Mouse (Mus musculus) intestine, embryonic 14.5 days (tissue): Measurements from ENCODE around the gene Tbck. TPM values are rescaled to one million over a fixed set of nuclear protein-coding genes. Genes with fewer than 3 reads are reported as not detected.

ENCODE experiments used
- ATAC-seq: fragments of 200-750 bp; cut with Nextera tagmentation; replicated peaks from 2 replicates; pipeline ENCODE4 v1.8.0; 2017; ENCODE audit warnings: low read depth, moderate number of reproducible peaks, moderate TSS enrichment, moderate library complexity; ENCODE audit not compliant: low FRiP score, low TSS enrichment
- DNase-seq: peaks from one replicate; pipeline ENCODE4 v3.0.0-alpha.2; 2018; ENCODE audit warnings: low spot score
- H3K27ac ChIP-seq: fragments of 300-500 bp; sonication (generic); 2 replicates; pipeline ENCODE4 v1.5.1; 2014; ENCODE audit warnings: low read depth, mild to moderate bottlenecking, control low read depth
- H3K27me3 ChIP-seq: fragments of 300-500 bp; sonication (generic); replicated peaks from 2 replicates; pipeline ENCODE4 v1.6.1; 2014; ENCODE audit warnings: low read length, control low read depth; ENCODE audit not compliant: control insufficient read depth, insufficient read depth
- H3K36me3 ChIP-seq: fragments of 300-500 bp; sonication (generic); 2 replicates; pipeline ENCODE4 v1.6.1; 2014; ENCODE audit warnings: low read length, control low read depth; ENCODE audit not compliant: control insufficient read depth, insufficient read depth
- H3K4me1 ChIP-seq: fragments of 300-500 bp; sonication (generic); replicated peaks from 2 replicates; pipeline ENCODE4 v1.6.1; 2014; ENCODE audit warnings: low read length, control low read depth, mixed read lengths; ENCODE audit not compliant: control insufficient read depth, insufficient read depth
- H3K4me2 ChIP-seq: fragments of 300-500 bp; sonication (generic); 2 replicates; pipeline ENCODE4 v1.6.1; 2014; ENCODE audit warnings: low read length
- H3K4me3 ChIP-seq: fragments of 300-500 bp; sonication (generic); 2 replicates; pipeline ENCODE4 v1.5.1; 2014; ENCODE audit warnings: low read depth, low read length, control low read depth, mixed read lengths
- H3K9ac ChIP-seq: fragments of 300-500 bp; sonication (generic); 2 replicates; pipeline ENCODE4 v1.6.1; 2014; ENCODE audit warnings: mild to moderate bottlenecking, low read length
- H3K9me3 ChIP-seq: fragments of 300-500 bp; sonication (generic); 2 replicates; pipeline ENCODE4 v1.6.1; 2016; ENCODE audit warnings: low read length, control low read depth; ENCODE audit not compliant: control insufficient read depth
- WGBS: fragments of 180-500 bp; shearing (Covaris S2); extraction: QIAGEN DNeasy Blood & Tissue Kit; methylation state at CpG from one replicate; pipeline ENCODE4 v1.1.7; 2014; 5-methylcytosine and 5-hydroxymethylcytosine counted together
- polyA plus RNA-seq: library from polyadenylated mRNA; unstranded; fragments of >200 nt; fragmentation: Nextera tagmentation; extraction: Ambion mirVana; gene quantifications from 2 replicates; pipeline ENCODE4 v1.2.1, GENCODE M21; 2014

The Tbck gene
- polyA plus RNA-seq = 17.6 and 19.5 TPM in 2 replicates

DNA sequence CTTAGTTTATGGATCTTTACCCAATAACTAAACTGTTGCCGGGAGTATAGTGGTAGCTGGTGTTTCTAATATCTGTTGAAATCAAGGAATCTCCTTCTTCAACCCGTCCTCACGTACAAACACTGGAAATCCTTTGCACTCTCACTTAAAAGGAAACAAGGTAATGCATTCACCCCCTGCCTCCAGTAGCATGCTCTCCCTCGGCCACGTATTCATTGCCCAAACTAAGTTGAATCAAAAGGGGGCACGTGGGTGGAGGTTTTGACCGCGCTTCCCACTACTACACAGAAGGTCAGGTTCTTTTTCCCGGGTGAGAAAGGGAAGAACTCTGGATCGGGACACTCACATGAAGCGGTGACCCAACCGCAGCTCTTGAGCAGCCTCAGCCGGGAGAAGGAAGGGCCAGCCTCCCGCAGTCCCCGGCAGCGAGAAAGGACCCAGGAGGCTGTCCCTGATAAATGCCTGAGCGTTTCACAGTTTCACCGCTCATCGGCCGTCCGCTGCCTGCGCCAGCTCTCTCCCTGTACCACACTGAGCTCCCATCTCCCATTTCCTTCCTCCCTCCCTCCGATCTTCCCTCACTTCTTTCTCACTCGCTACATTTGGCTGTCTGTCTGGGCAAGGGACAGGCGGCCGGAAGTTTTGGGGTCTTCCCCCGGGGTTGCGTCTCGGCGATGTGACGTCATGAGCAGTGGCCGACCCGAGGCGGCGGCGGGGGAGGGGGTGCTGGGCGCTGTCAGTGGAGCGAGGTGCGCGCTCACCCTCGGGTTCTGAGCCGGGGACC is at the start of gene Tbck:
Gene Tbck, plus strand, starts transcription at position 698 of the 784 bp plus-strand sequence.
- peaks cover 16% of the 10 kb centered on the region for H3K36me3 ChIP-seq
- peak within 1 kb of the TSS; percentile 99 for H3K9ac ChIP-seq
- H3K9me3 ChIP-seq = no peaks in the 10 kb centered on the region
- ATAC-seq (peak; percentile 98), DNase-seq (peak; percentile 98)
- peak within 1 kb of the TSS; percentile 62 for H3K4me2 ChIP-seq
- peak within 1 kb of the TSS; percentile 88 for H3K4me3 ChIP-seq
- no peaks in the 10 kb centered on the region for H3K27me3 ChIP-seq
- WGBS = under 1% methylated on average over 42 of the region's 42 CpGs
- peak within 1 kb of the TSS; percentile 96 for H3K27ac ChIP-seq
- H3K4me1 ChIP-seq = peaks cover 11% of the 10 kb centered on the region

DNA sequence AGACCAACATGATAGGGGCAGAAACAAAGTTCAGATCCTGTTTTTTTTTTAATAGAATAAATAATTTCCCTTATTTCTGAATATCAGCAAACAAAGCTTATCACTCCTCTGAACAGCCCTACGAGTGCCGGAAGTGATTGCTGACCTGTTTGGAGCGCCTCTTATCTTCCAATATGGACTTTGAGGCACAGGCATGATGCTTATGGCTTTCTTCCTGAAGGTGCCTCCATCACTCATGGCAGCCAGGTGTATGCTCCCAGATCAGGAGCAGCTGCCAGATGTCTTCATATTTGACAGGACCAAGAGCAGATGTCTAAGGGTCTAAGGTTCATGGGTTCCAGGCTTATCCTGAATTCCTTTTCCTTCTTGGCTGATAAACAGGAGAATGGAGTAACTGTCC is 46.9 kb upstream of the Tbck start:
- H3K27me3 ChIP-seq = no peaks in the 10 kb centered on the region
- no peak overlapping the region for H3K9ac ChIP-seq
- no peaks in the 10 kb centered on the region for H3K36me3 ChIP-seq
- DNase-seq (no peak), ATAC-seq (no peak)
- no peak overlapping the region for H3K4me3 ChIP-seq
- 74% methylated on average over 3 of the region's 3 CpGs for WGBS
- no peak overlapping the region for H3K4me2 ChIP-seq
- no peaks in the 10 kb centered on the region for H3K9me3 ChIP-seq
- no peaks in the 10 kb centered on the region for H3K4me1 ChIP-seq
- H3K27ac ChIP-seq = no peak overlapping the region

DNA sequence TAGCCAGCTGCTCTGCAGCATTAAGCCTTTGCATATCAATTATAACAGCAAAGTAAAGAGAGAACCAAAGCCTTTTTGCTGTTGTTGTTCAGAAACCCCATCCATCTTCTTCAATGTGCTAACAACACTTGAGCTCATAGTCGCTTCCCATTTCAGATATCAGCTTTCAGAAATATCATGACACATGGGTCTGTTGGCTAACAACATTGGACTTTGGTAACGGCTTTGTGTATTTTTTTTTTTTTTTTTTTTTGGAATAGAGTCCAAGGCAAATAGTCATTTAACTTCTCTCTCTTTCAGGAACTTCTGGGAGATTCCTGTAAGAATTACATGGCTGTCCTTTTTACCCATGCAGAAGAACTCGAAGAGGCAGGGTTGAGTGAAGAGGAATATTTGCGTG is 39.9 kb upstream of the Tbck start:
- no peak overlapping the region for H3K9ac ChIP-seq
- H3K4me3 ChIP-seq = no peak overlapping the region
- DNase-seq (no peak), ATAC-seq (no peak)
- H3K9me3 ChIP-seq = no peaks in the 10 kb centered on the region
- WGBS = 73% methylated on average over 4 of the region's 4 CpGs
- H3K4me1 ChIP-seq = no peaks in the 10 kb centered on the region
- no peaks in the 10 kb centered on the region for H3K36me3 ChIP-seq
- H3K4me2 ChIP-seq = no peak overlapping the region
- no peak overlapping the region for H3K27ac ChIP-seq
- no peaks in the 10 kb centered on the region for H3K27me3 ChIP-seq

DNA sequence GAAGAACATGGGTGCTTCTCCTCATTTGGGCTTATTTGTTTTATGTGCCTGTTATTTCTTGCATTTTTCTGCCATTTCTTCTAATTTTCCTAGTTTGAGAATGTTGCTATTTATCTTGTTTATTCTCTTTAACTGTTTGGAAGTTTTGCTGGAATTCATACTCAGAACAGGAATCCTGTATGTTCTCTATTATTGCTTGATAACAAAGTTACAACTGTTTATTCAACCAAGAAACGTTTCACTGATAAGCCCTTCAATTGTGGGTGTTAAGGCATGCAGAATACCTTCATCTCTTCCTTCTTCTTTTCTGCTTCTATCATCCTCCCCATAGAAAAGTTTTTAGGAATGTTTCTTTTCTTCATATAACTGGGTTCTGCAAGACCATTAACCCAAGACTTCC is 37.1 kb upstream of the Tbck start:
- ATAC-seq = no peak
- Histone ChIP-seq H3K4me3 (no peak overlapping the region), H3K36me3 (no peaks in the 10 kb centered on the region), H3K4me1 (no peaks in the 10 kb centered on the region), H3K9ac (no peak overlapping the region), H3K27me3 (no peaks in the 10 kb centered on the region), H3K27ac (no peak overlapping the region), H3K4me2 (no peak overlapping the region), H3K9me3 (no peaks in the 10 kb centered on the region)
- DNase-seq = no peak
- WGBS = 18% methylated on average over 1 of the region's 1 CpGs

DNA sequence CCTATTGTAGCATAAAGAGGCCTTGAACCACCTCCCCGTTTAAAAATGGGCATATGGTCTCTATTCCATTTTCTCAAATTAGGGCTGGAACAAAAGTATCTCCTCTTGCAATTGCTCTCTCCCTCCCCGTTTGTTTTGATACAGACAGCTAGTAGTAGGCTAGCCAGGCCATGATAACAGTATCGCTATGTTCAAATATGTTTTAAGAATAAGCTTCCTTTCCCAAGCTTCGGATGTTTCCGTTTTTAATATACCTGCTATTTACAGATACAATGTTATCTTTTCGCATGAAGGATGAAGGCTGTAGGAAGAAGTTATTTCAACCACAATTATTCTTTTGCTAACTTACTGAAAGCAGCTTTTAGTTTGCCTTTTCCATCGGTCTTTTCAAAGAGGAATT is 34.6 kb upstream of the Tbck start:
- WGBS = 86% methylated on average over 7 of the region's 7 CpGs
- Histone ChIP-seq H3K4me3 (no peak overlapping the region), H3K9ac (no peak overlapping the region), H3K36me3 (no peaks in the 10 kb centered on the region), H3K27me3 (no peaks in the 10 kb centered on the region), H3K9me3 (no peaks in the 10 kb centered on the region; the same call in 1 of the 2 replicates), H3K4me2 (no peak overlapping the region), H3K27ac (no peak overlapping the region), H3K4me1 (no peaks in the 10 kb centered on the region)
- DNase-seq = no peak
- no peak for ATAC-seq

DNA sequence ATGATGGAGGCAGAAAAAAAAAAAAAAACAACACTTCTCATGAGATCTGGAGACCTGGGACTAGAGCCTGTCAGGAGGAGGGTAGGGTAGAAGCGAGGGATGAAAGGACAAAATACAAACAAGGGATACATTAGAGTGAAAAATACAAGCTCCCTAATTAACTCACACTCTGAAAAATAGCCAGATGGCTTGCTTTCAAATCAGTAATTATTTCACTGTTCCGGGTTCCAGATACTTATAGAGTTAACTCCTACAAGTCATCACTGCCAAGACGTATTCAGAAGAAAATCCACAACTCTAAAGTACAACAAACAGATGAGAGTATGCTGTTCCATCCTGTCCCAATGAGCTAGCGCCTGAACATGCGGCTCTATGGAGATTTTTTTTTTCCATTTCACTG is 33.8 kb upstream of the Tbck start:
- DNase-seq (no peak), ATAC-seq (no peak)
- H3K27ac ChIP-seq = no peak overlapping the region
- no peak overlapping the region for H3K4me3 ChIP-seq
- H3K9ac ChIP-seq = no peak overlapping the region
- no peak overlapping the region for H3K4me2 ChIP-seq
- H3K4me1 ChIP-seq = no peaks in the 10 kb centered on the region
- WGBS = 78% methylated on average over 5 of the region's 5 CpGs
- H3K36me3 ChIP-seq = no peaks in the 10 kb centered on the region
- H3K27me3 ChIP-seq = no peaks in the 10 kb centered on the region
- no peaks in the 10 kb centered on the region; the same call in 1 of the 2 replicates for H3K9me3 ChIP-seq

DNA sequence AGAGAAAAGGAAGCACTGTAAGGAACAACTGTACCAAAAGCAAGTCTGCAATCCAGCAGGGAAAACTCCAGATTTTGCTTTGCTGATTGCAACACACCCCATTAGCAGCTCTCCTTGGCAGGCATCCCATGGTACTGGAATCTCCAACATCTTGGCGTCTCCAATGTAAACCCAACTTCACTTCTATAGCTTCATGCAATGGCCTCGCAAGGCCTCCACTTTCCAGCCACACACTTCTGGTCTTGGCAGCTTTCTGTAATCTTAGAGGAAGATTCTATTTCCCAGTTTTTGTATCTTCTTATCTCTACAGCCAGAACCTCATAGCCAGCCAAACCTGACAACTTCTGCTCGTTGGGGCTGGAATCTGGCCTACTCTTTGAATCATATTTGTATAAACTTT is 32.2 kb upstream of the Tbck start:
- Histone ChIP-seq H3K9ac (no peak overlapping the region), H3K27ac (no peak overlapping the region), H3K36me3 (no peaks in the 10 kb centered on the region), H3K9me3 (no peaks in the 10 kb centered on the region; the same call in 1 of the 2 replicates), H3K4me1 (no peaks in the 10 kb centered on the region), H3K4me2 (no peak overlapping the region), H3K27me3 (no peaks in the 10 kb centered on the region), H3K4me3 (no peak overlapping the region)
- no peak for DNase-seq
- WGBS = 55% methylated on average over 3 of the region's 3 CpGs
- ATAC-seq = no peak

DNA sequence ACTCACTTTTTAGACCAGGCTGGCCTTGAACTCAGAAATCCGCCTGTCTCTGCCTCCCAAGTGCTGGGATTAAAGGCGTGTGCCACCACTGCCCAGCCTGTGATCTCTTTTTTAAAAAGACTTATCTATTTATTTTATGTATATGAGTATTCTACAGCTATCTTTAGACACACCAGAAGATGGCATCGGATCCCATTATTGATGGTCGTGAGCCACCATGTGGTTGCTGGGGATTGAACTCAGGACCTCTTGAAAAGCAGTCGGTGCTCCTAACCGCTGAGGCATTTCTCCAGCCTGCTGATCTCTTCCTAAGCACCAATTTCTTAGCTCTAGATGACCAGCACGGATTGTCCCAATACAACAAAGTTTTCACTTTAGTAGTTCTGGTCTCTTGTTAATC is 30.0 kb upstream of the Tbck start:
- WGBS = 87% methylated on average over 7 of the region's 7 CpGs
- H3K4me3 ChIP-seq = no peak overlapping the region

DNA sequence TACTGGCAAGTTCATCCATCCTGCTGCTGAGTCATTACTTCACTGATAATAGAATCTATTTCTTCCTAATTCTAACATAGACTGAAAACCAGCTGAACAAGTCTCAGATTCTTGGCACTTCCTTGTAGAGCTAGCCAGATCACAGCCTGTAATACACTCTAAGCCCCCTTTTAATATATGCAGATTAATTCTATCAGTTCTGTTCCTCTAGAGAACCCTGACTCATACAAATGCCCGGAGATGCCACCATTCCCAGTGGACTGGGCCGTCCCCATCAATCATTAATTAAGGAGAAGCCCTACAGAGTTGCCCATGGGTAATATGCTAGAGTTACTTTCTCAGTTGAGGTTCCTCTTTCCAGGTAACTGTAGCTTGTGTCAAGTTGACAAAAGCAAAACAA is 28.0 kb upstream of the Tbck start:
- Histone ChIP-seq H3K36me3 (peaks cover 25% of the 10 kb centered on the region), H3K4me3 (no peak overlapping the region), H3K4me1 (no peaks in the 10 kb centered on the region), H3K27ac (no peak overlapping the region), H3K27me3 (no peaks in the 10 kb centered on the region), H3K4me2 (no peak overlapping the region), H3K9ac (no peak overlapping the region), H3K9me3 (no peaks in the 10 kb centered on the region; the same call in 1 of the 2 replicates)
- ATAC-seq (no peak), DNase-seq (no peak)
- WGBS = 95% methylated on average over 2 of the region's 2 CpGs

More for the DNA sequence above, 30.0 kb upstream of the Tbck start:
- H3K4me2 ChIP-seq = no peak overlapping the region
- peaks cover 5% of the 10 kb centered on the region for H3K36me3 ChIP-seq
- DNase-seq (no peak), ATAC-seq (no peak)
- H3K9me3 ChIP-seq = no peaks in the 10 kb centered on the region; the same call in 1 of the 2 replicates
- no peak overlapping the region for H3K27ac ChIP-seq
- no peak overlapping the region for H3K9ac ChIP-seq
- H3K4me1 ChIP-seq = no peaks in the 10 kb centered on the region
- no peaks in the 10 kb centered on the region for H3K27me3 ChIP-seq
